Mouse (Mus musculus) forebrain, embryonic 11.5 days (tissue): Measurements from ENCODE around the gene Slc6a6. TPM values are rescaled to one million over a fixed set of nuclear protein-coding genes. Genes with fewer than 3 reads are reported as not detected.

Experiments
- ATAC-seq: fragments of 200-750 bp; cut with Nextera tagmentation; replicated peaks from 2 replicates; pipeline ENCODE4 v1.8.0; 2017; ENCODE audit warnings: moderate TSS enrichment; ENCODE audit not compliant: low FRiP score
- DNase-seq: peaks from one replicate; pipeline ENCODE4 v3.0.0-alpha.2; 2017; ENCODE audit warnings: low spot score
- H3K27ac ChIP-seq: fragments of 300-500 bp; sonication (generic); 2 replicates; pipeline ENCODE4 v1.5.1; 2014; ENCODE audit warnings: low read depth, low read length
- H3K27me3 ChIP-seq: fragments of 300-500 bp; sonication (generic); 2 replicates; pipeline ENCODE4 v1.6.1; 2014; ENCODE audit warnings: mild to moderate bottlenecking, low read length, mixed read lengths; ENCODE audit not compliant: control insufficient read depth, insufficient read depth
- H3K36me3 ChIP-seq: fragments of 300-500 bp; sonication (generic); 2 replicates; pipeline ENCODE4 v1.6.1; 2014; ENCODE audit warnings: mild to moderate bottlenecking, low read length, moderate library complexity, mixed read lengths; ENCODE audit not compliant: control insufficient read depth, insufficient read depth
- H3K4me1 ChIP-seq: fragments of 300-500 bp; sonication (generic); replicated peaks from 2 replicates; pipeline ENCODE4 v1.6.1; 2014; ENCODE audit warnings: low read length, mixed read lengths; ENCODE audit not compliant: control insufficient read depth, insufficient read depth
- H3K4me2 ChIP-seq: fragments of 300-500 bp; sonication (generic); 2 replicates; pipeline ENCODE4 v1.6.1; 2014; ENCODE audit warnings: low read depth, mild to moderate bottlenecking, low read length, moderate library complexity, mixed read lengths; ENCODE audit not compliant: severe bottlenecking
- H3K4me3 ChIP-seq: fragments of 300-500 bp; sonication (generic); 2 replicates; pipeline ENCODE4 v1.5.1; 2014; ENCODE audit warnings: low read depth, low read length
- H3K9ac ChIP-seq: fragments of 300-500 bp; sonication (generic); 2 replicates; pipeline ENCODE4 v1.6.1; 2014; ENCODE audit warnings: low read length
- H3K9me3 ChIP-seq: fragments of 300-500 bp; sonication (generic); 2 replicates; pipeline ENCODE4 v1.6.1; 2016; ENCODE audit warnings: low read length, mixed read lengths; ENCODE audit not compliant: control insufficient read depth
- WGBS: fragments of 180-500 bp; shearing (Covaris S2); extraction: QIAGEN DNeasy Blood & Tissue Kit; methylation state at CpG from one replicate; pipeline ENCODE4 v1.1.7; 2014; 5-methylcytosine and 5-hydroxymethylcytosine counted together
- polyA plus RNA-seq: library from polyadenylated mRNA; unstranded; fragments of >200 nt; fragmentation: Nextera tagmentation; extraction: Ambion mirVana; gene quantifications from 2 replicates; pipeline ENCODE4 v1.2.1, GENCODE M21; 2014

The Slc6a6 gene
- polyA plus RNA-seq, 1 experiment from 2014 or later = 49.3 TPM

- DNase-seq = no peak
Measured at GRCm38 (mm10) chr6:91796736-91797135, 112.9 kb downstream of the Slc6a6 start.

GRCm38 (mm10) chr6:91798496-91798895, 114.6 kb downstream of the Slc6a6 start:
- no peak overlapping the region for H3K4me2 ChIP-seq
- no peaks in the 10 kb centered on the region for H3K36me3 ChIP-seq
- no peak overlapping the region for H3K4me3 ChIP-seq
- no peaks in the 10 kb centered on the region for H3K27me3 ChIP-seq
- no peaks in the 10 kb centered on the region for H3K9me3 ChIP-seq
- no peak overlapping the region for H3K27ac ChIP-seq
- ATAC-seq (no peak), DNase-seq (no peak)
- no peak overlapping the region for H3K9ac ChIP-seq
- 83% methylated on average over 12 of the region's 12 CpGs for WGBS
- H3K4me1 ChIP-seq = no peaks in the 10 kb centered on the region

More at GRCm38 (mm10) chr6:91796736-91797135, 112.9 kb downstream of the Slc6a6 start:
- H3K9ac ChIP-seq = no peak overlapping the region
- H3K27ac ChIP-seq = no peak overlapping the region
- no peak overlapping the region for H3K4me2 ChIP-seq
- H3K4me1 ChIP-seq = no peaks in the 10 kb centered on the region
- no peaks in the 10 kb centered on the region for H3K36me3 ChIP-seq
- WGBS = 90% methylated on average over 4 of the region's 4 CpGs
- H3K4me3 ChIP-seq = no peak overlapping the region
- ATAC-seq = no peak
- H3K9me3 ChIP-seq = no peaks in the 10 kb centered on the region
- no peaks in the 10 kb centered on the region for H3K27me3 ChIP-seq

GRCm38 (mm10) chr6:91804177-91804576, 120.3 kb downstream of the Slc6a6 start:
- no peak overlapping the region for H3K27ac ChIP-seq
- 0 out of 2 replicates have a peak, but pooled peaks cover 2% of the 10 kb centered on the region for H3K4me1 ChIP-seq
- no peak overlapping the region for H3K4me2 ChIP-seq
- DNase-seq (no peak), ATAC-seq (no peak)
- no peak overlapping the region for H3K4me3 ChIP-seq
- no peaks in the 10 kb centered on the region for H3K36me3 ChIP-seq
- H3K9me3 ChIP-seq = no peaks in the 10 kb centered on the region
- WGBS = 59% methylated on average over 7 of the region's 7 CpGs
- peaks cover 10% of the 10 kb centered on the region; the same call in 1 of the 2 replicates for H3K27me3 ChIP-seq
- no peak overlapping the region for H3K9ac ChIP-seq

GRCm38 (mm10) chr6:91807169-91807568, 123.3 kb downstream of the Slc6a6 start:
- Histone ChIP-seq H3K27ac (no peak overlapping the region), H3K4me3 (peak overlapping the region; percentile 17; the same call in 1 of the 2 replicates), H3K27me3 (peaks cover 10% of the 10 kb centered on the region; the same call in 1 of the 2 replicates), H3K36me3 (no peaks in the 10 kb centered on the region), H3K4me1 (0 out of 2 replicates have a peak, but pooled peaks cover 2% of the 10 kb centered on the region), H3K9ac (peak overlapping the region; percentile 39; the same call in 1 of the 2 replicates), H3K9me3 (no peaks in the 10 kb centered on the region), H3K4me2 (peak overlapping the region; percentile 45)
- DNase-seq (peak; percentile 66), ATAC-seq (no peak)
- 2% methylated on average over 23 of the region's 23 CpGs for WGBS

- DNase-seq (no peak), ATAC-seq (no peak)
- 0 out of 2 replicates have a peak, but pooled peaks cover 2% of the 10 kb centered on the region for H3K4me1 ChIP-seq
- WGBS = 60% methylated on average over 6 of the region's 6 CpGs
- no peaks in the 10 kb centered on the region for H3K9me3 ChIP-seq
- H3K36me3 ChIP-seq = no peaks in the 10 kb centered on the region
- H3K27ac ChIP-seq = no peak overlapping the region
- H3K4me3 ChIP-seq = no peak overlapping the region
- no peak overlapping the region for H3K4me2 ChIP-seq
- no peak overlapping the region for H3K9ac ChIP-seq
- H3K27me3 ChIP-seq = peaks cover 10% of the 10 kb centered on the region; the same call in 1 of the 2 replicates
Measured at GRCm38 (mm10) chr6:91808022-91808421, 124.2 kb downstream of the Slc6a6 start.

Other genes with a start within 250 kb of the Slc6a6 start
- gene Chchd4, start 210.5 kb upstream of the Slc6a6 start, polyA plus RNA-seq = 29.6 and 32.8 TPM in 2 replicates
- gene Tmem43, start 210.3 kb upstream of the Slc6a6 start, polyA plus RNA-seq = 71.0 and 76.5 TPM in 2 replicates
- 22.5 and 23.1 TPM in 2 replicates for gene Xpc, start 168.2 kb upstream of the Slc6a6 start, polyA plus RNA-seq
- gene Lsm3, start 168.1 kb upstream of the Slc6a6 start, polyA plus RNA-seq = 324 and 325 TPM in 2 replicates
- 0.52 and 0.55 TPM in 2 replicates for gene Grip2, start 143.2 kb downstream of the Slc6a6 start, polyA plus RNA-seq
- gene Ccdc174, start 194.0 kb downstream of the Slc6a6 start, polyA plus RNA-seq = 41.4 and 47.7 TPM in 2 replicates
- 0.68 and 0.73 TPM in 2 replicates for gene 4930590J08Rik, start 218.8 kb downstream of the Slc6a6 start, polyA plus RNA-seq